Mouse (Mus musculus) cerebellum, adult 2 months (tissue): ENCODE data around the gene Cracr2a.

Experiments used
- CTCF ChIP-seq: fragments of 200-500 bp; IDR thresholded peaks from 2 replicates; pipeline ENCODE4 v1.5.1; 2011; ENCODE audit warnings: low read depth, mild to moderate bottlenecking, control low read depth, low read length, moderate library complexity, borderline replicate concordance; ENCODE audit not compliant: insufficient read depth
- POLR2A ChIP-seq: fragments of 200-500 bp; IDR thresholded peaks from 2 replicates; pipeline ENCODE4 v1.6.1; 2011; ENCODE audit warnings: low read length, control low read depth, borderline replicate concordance; ENCODE audit not compliant: insufficient read depth

GRCm38 (mm10) chr6:127533766-127534165 is 27.4 kb upstream of the Cracr2a start:
- TF ChIP-seq POLR2A = no peak
- TF ChIP-seq CTCF = no peak
